Mouse (Mus musculus) cerebellum, adult 9-11 months (tissue): ENCODE measurements around the gene Btbd2.
A peak's percentile ranks its signal among the peaks of the same experiment; 100 is the strongest.
"Not testable (repeated sequence)": the region's sequence is repeated elsewhere in the genome, so short reads cannot be mapped to it uniquely, and the experiment has no call there.

Experiments
- DNase-seq: peaks from one replicate; pipeline ENCODE4 v3.0.0; 2022

Gene Btbd2

GRCm38 (mm10) chr10:80627685-80628084 lies 29.2 kb downstream of the Btbd2 start:
- DNase-seq: no peak

- DNase-seq: no peak
Observed at GRCm38 (mm10) chr10:80625764-80626163, 31.1 kb downstream of the Btbd2 start.

GRCm38 (mm10) chr10:80623457-80624191 lies 33.2 kb downstream of the Btbd2 start:
- peak; percentile 84 for DNase-seq

- peak; percentile 89 for DNase-seq
Observed at GRCm38 (mm10) chr10:80622661-80623456, 34.0 kb downstream of the Btbd2 start, which contains the start of gene Csnk1g2. Gene Csnk1g2, plus strand, starts transcription at chr10:80622838.

- DNase-seq: peak; percentile 100
Observed at GRCm38 (mm10) chr10:80621940-80622660, 34.8 kb downstream of the Btbd2 start.

- DNase-seq: no peak
Observed at GRCm38 (mm10) chr10:80621690-80621939, 35.3 kb downstream of the Btbd2 start.

GRCm38 (mm10) chr10:80620796-80621689 lies 35.8 kb downstream of the Btbd2 start:
- DNase-seq: peak; percentile 83

- DNase-seq: peak; percentile 65
Observed at GRCm38 (mm10) chr10:80620365-80620764, 36.5 kb downstream of the Btbd2 start.

- DNase-seq: no peak
Observed at GRCm38 (mm10) chr10:80619465-80620244, 37.2 kb downstream of the Btbd2 start.

GRCm38 (mm10) chr10:80618181-80618580 lies 38.7 kb downstream of the Btbd2 start:
- DNase-seq: no peak

GRCm38 (mm10) chr10:80614351-80614750 lies 42.5 kb downstream of the Btbd2 start:
- no peak for DNase-seq

- DNase-seq: no peak
Observed at GRCm38 (mm10) chr10:80613821-80614220, 43.0 kb downstream of the Btbd2 start.

- DNase-seq: no peak
Observed at GRCm38 (mm10) chr10:80611905-80612304, 45.0 kb downstream of the Btbd2 start.

GRCm38 (mm10) chr10:80611024-80611423 lies 45.8 kb downstream of the Btbd2 start:
- DNase-seq: peak; percentile 68

GRCm38 (mm10) chr10:80610116-80610785 lies 46.6 kb downstream of the Btbd2 start:
- DNase-seq: peak; percentile 94

- peak; percentile 60 for DNase-seq
Observed at GRCm38 (mm10) chr10:80609269-80609924, 47.5 kb downstream of the Btbd2 start.

GRCm38 (mm10) chr10:80608435-80608834 lies 48.4 kb downstream of the Btbd2 start:
- peak; percentile 51 for DNase-seq

GRCm38 (mm10) chr10:80606737-80607350 lies 50.0 kb downstream of the Btbd2 start:
- peak; percentile 71 for DNase-seq

- DNase-seq: no peak
Observed at GRCm38 (mm10) chr10:80606306-80606705, 50.6 kb downstream of the Btbd2 start.

- not testable (repeated sequence) for DNase-seq
Observed at GRCm38 (mm10) chr10:80605721-80606120, 51.1 kb downstream of the Btbd2 start, which contains the start of gene Gm49322. Gene Gm49322, plus strand, starts transcription at chr10:80606021.
